Mouse (Mus musculus): ENCODE measurements around the gene Prkce.

Gene Prkce

GRCm38 (mm10) chr17:86330076-86330955 is 162.7 kb downstream of the Prkce start:
- no peak for DNase-seq (ENCODE audit: low spot score in 2 of 2)

GRCm38 (mm10) chr17:86331835-86332234 is 164.2 kb downstream of the Prkce start:
- DNase-seq (ENCODE audit: low spot score in 2 of 2) = no peak

- DNase-seq (ENCODE audit: low spot score in 2 of 2) = peak in 1 of 2 experiments; percentile 66
These were observed 167.4 kb downstream of the Prkce start for GRCm38 (mm10) chr17:86334990-86335389.

DNA sequence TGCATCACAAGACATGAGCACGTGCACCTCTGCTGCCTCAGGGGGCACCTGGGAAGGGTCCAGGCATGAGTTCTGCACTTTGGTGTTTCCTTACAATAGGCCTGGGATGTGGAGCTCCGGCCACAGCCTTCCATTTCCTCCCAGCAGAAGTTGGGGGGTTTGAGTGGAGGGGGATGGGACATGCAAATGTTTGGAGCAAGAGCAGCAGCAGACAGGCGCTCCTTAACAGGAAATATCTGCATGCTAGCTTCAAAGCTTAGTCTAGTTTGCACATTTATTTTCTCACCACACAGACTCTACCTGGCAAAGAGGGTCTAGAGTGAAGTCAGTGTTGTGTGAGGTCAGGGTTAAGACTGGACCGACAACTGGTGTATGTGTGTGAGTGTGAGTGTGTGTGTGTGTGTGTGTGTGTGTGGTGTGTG is 169.1 kb downstream of the Prkce start:
- no peak for DNase-seq (ENCODE audit: low spot score in 2 of 2)

- DNase-seq (ENCODE audit: low spot score in 2 of 2) = peak; percentile 46 to 78
These were observed 169.5 kb downstream of the Prkce start for GRCm38 (mm10) chr17:86337076-86337475.

DNA sequence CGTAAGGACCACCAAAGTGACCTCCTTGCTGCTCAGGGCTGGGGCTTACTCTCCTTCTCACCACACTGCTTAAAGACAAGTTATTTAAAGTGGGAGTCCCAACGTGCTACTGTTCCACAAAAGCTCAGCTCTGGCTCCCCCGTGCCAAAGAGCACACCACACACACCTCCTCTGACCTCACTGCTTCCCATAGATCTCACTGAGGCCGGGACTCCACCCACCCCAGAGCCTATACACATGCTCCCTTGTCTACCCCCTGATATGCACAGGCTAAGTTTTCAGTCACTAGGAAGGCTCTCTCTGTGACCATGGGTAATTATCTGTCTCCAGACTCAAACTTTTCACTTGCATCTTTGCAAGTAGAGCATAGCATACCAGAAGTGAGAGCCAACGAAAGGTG is 170.7 kb downstream of the Prkce start:
- no peak for DNase-seq (ENCODE audit: low spot score in 2 of 2)

GRCm38 (mm10) chr17:86344032-86344431 is 176.4 kb downstream of the Prkce start:
- no peak for DNase-seq (ENCODE audit: low spot score in 2 of 2)

DNA sequence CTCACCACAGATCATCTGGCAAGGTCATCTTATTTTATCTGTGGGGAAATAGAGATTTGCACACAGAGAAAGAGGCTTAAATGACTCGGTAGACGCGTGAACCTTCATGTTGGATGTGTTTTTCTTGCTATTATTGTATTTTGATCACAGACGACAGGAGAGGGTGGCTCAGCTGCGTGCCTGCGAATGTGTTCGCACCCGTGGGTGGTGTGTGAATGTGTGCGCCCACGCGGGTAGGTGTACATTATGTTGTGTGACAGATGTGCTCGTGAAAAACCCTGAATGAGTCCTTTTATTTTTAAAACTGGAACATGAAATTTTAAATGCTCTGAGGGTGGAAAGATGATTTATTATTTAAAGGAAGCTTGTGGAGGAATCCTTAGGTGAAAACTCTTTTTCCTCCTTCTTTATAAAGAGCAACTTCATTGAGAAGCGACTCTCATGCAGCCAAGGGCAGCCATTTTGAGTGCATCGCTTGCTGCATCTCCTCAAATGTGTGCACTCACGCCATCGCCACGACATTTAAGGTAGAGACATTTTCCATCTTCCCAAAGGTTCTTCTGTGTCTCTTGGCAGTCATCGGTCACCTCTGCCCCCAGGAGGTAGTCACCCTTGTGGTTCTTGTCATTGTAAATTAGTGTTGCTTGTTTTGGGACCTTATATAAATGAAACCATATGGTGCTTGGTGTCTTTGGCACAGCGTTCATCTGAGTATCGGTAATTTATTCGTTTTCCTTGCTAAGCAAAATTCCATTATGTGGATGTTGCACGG is 177.8 kb downstream of the Prkce start:
- DNase-seq (ENCODE audit: low spot score in 2 of 2) = no peak

GRCm38 (mm10) chr17:86350236-86350635 is 182.7 kb downstream of the Prkce start:
- DNase-seq (ENCODE audit: low spot score in 2 of 2) = peak; percentile 70 to 79

DNA sequence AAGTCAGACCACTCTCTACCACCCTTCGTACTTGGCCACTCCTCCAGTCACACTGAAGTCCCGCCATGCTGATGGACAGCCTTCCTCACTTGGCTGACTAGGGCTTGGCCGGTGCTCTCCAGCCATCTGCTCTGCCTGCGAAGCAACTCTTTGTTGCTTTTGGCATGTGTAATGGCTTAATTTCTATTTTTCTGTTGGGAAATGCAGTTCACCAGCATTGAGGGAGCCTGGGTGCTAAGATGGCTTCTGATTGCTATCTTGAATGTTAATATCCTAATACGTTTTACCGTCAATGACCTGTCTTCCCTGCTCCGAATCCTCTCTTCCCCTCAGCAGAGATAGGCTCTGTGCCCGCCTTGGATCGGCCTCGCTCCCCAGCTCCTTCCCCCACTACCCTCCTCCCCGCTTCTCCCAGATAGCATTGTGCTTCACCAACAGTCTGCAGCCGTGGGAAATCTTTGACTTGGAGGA is 183.2 kb downstream of the Prkce start:
- peak; percentile 62 to 70 for DNase-seq (ENCODE audit: low spot score in 2 of 2)

- DNase-seq (ENCODE audit: low spot score in 2 of 2) = no peak
These were observed 183.7 kb downstream of the Prkce start for GRCm38 (mm10) chr17:86351282-86351681.

GRCm38 (mm10) chr17:86352247-86353037 is 184.9 kb downstream of the Prkce start:
- DNase-seq (ENCODE audit: low spot score in 2 of 2) = no peak

- DNase-seq (ENCODE audit: low spot score in 2 of 2) = no peak
These were observed 186.1 kb downstream of the Prkce start for GRCm38 (mm10) chr17:86353679-86354078.

GRCm38 (mm10) chr17:86354101-86354500 is 186.5 kb downstream of the Prkce start:
- no peak for DNase-seq (ENCODE audit: low spot score in 2 of 2)

DNA sequence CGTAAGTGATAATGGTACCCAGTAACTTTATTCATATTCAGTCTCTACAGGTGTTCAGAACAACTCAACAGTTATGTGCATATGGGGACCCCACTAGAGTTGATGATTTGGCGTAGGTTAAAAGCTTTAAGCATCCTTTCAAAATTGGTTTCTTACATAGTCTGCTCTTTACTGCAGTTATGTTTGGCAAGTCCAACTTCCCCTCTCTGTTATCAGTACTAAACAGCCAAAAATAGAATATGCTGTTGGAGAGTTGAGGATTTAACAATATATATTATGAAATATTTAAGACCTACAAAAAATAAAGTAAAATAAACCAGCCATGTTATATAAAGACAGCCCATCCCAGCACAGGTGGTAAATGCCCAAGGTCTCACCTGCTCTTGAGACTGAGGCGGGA is 187.3 kb downstream of the Prkce start:
- DNase-seq (ENCODE audit: low spot score in 2 of 2) = no peak

GRCm38 (mm10) chr17:86355318-86355717 is 187.7 kb downstream of the Prkce start:
- no peak for DNase-seq (ENCODE audit: low spot score in 2 of 2)

DNA sequence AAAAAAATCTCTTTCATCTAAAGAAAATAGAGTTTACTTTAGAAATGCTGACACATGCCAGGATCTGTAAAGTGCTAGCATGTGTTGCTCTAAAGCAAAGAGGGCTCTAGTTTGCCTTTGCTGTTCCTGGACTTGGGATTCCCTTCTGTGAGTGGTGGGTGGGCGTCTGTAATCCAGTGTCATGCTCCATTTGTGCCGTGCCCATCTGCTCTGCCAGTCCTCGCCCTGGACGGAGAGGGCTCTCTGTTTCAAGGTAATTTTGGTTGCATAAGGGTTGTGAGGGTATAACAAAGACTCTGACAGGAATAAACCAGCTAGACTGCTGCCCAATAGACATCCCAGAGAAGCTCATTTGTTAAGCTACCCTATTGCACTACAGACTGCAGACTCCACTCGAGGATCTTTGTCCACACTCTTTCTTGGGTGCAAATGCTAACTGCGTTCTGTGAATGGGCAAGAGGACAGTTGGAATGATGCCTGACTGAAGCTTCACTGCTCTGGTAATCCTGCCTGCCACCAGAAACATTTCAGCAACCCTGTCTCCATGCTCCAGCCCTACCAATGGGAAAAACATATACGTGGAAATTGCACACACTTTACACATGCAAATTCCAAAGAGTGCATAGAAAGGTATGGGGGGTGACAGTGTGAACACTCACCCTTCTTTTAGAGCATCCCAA is 188.3 kb downstream of the Prkce start:
- no peak for DNase-seq (ENCODE audit: low spot score in 2 of 2)

DNA sequence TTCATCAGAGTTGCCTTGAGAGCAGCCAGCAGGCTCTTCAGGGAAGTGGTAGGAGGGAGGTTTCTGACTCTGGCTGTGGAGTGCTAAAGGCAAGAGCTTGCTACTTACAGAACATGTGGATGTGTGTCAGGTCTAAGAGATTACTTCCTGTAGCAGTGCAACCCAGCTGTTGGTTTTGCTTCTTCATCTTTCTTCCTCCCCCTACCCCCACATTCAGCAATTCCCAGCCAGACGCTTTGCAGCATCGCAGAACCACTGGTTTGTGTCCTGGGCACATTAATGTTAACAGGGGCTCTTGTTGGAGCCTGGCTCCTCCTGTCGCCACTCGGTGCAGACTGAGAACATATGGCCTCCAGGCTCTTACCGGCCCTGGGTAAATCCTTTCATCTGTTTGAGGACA is 190.8 kb downstream of the Prkce start:
- no peak for DNase-seq (ENCODE audit: low spot score in 2 of 2)

DNA sequence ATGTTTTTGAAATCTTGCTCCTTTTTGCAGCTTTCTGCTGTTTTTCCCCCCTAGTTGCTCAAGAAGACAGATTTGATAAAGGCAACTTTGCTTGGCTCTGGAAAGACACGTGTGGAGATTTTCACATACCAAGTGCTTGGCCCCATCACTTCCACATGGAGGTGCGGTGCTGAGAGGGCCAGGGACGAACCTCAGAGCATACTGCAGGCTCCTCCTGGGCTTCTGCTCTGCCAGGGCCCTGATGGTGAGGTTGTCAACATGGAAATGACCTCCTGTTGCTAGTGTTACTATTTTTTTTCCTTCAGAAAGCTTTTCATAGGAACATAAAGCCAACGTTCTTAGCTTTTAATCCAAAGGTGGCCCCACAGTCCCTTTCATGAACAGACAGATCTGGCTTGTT is 191.3 kb downstream of the Prkce start:
- DNase-seq (ENCODE audit: low spot score in 2 of 2) = no peak

- DNase-seq (ENCODE audit: low spot score in 2 of 2) = no peak
These were observed 193.3 kb downstream of the Prkce start for GRCm38 (mm10) chr17:86360849-86361248.

DNA sequence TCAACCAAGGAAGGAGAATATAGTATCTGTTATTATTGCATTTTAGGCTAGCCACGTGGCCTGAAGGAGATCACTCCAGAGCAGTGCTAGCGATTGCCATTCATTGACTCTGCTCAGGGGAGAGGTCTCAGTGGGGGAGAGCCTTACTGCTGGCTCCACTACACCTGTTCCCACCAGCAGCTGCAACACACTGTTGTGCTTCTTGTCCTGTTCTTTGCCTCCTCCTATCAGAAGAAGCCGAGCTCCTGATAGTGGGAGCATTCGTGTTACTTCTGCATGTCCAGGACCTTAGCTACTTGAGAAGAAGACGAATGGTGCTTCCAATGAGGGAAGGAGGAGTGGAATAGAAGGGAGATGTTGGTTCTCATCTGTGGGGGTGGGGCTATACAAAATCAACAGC is 195.8 kb downstream of the Prkce start:
- DNase-seq (ENCODE audit: low spot score in 2 of 2) = no peak
